Mouse (Mus musculus): ENCODE measurements around the gene Ly6g6d.

Ly6g6d gene

DNA sequence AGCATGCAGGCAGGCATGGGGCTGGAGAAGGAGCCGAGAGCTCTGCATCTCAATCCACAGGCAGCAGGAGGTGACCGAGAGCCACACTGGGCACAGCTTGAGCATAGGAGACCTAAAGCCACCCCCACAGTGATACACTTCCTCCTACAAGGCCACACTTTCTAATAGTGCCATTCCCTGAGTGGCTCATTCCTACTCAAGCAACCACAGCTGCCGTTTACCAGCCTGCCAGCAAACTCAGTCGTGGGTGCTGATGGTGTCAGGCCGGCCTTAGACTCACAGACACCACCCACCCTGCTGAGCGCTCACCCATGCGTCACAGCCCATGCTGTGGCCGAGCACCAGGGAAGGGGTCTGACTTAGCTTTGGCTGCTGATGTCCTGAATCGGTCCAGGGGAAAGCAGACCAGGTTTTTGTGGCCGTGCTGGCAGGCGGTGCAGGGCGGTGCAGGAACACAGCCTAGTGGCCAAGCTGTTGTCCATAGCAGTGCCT is 19.3 kb upstream of the Ly6g6d start:
- DNase-seq (ENCODE audit: low spot score), result no peak

GRCm38 (mm10) chr17:35096597-35096996 is 18.7 kb upstream of the Ly6g6d start:
- DNase-seq (ENCODE audit: low spot score), result no peak

- no peak for DNase-seq (ENCODE audit: low spot score)
Observed at GRCm38 (mm10) chr17:35094475-35095365, 16.9 kb upstream of the Ly6g6d start.

DNA sequence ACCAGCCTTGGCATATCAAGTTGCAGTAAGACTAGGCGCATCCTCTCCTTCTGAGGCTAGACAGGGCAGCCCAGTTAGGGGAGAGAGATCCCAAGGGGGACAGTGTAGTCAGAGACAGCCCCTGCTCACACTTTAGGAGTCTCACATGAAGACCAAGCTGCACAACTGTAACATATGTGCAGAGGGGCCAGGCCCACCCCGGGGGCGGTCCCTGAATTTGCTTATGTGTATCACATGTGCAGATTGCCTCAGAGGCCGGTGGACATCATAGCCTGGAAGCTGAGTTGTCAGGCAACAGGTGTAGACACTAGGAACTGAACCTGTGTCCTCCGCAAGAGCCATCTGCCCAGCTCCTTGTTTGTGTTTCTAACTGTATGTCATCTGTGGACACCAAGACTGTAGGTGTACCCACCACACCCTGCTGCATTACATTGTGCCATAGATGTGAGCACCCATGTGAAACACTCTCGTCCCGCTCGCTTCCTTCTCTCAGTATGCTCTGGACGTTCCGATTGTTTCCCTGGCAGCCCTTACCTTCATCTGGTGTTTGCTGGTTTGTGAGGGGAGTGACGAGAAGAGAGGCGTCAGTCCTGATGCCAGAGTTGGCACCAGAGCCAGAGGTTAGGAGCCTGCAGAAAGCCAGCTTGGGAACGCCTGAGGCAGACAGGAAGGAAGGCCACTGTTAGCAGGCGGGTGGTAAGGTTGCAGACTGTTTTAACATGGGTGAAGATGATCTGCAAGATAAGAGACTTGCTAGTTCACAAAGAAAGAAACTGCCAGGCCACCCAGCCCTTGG is 14.7 kb upstream of the Ly6g6d start:
- DNase-seq (ENCODE audit: low spot score), result no peak

DNA sequence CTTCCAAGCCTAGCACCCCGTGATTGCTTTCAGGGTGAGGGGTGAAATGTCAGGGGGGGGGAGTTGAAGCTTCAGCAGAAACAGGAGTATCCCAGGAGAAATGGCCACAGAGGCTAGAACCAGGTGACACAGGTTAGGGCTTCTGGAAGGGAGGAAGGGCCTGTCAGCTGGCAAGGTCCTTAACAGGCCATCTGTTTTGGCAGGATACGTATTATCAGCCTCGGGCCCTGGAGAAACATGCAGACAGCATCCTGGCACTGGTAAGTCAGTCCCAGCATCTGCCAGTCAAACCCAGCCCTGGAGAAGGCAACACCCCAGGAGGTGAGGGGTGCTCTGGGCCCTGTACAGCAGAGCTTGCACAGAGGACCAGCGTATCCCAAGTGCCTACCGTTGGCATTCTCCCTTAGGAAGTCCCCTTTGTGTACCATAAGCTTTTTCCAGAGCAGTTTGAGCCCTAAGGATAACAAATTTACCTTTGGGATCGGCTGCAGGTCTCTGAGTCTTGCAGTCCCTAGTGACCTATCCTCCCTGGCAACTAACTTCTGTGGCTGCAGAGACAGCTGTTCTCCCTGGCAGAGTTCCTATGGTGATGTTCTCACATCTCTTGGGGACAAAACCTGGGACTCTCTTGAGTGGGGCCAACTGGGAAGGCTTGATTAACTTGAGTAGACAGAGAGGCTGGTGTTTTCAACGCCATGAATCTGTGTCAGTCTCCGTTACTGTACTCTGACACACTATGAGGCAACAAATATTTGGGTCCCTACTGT is 12.5 kb upstream of the Ly6g6d start:
- DNase-seq (ENCODE audit: low spot score), result peak; percentile 61

- peak; percentile 93 for DNase-seq (ENCODE audit: low spot score)
Observed at GRCm38 (mm10) chr17:35088825-35089644, 11.2 kb upstream of the Ly6g6d start, which contains the start of gene Abhd16a. Gene Abhd16a, plus strand, starts transcription at chr17:35089263.

GRCm38 (mm10) chr17:35088151-35088550 is 10.3 kb upstream of the Ly6g6d start:
- DNase-seq (ENCODE audit: low spot score), result no peak

GRCm38 (mm10) chr17:35085208-35085865 is 7.5 kb upstream of the Ly6g6d start, which contains the start of gene Ly6g6f:
Gene Ly6g6f, minus strand, starts transcription at chr17:35085610.
- DNase-seq (ENCODE audit: low spot score), result no peak

GRCm38 (mm10) chr17:35083929-35084497 is 6.1 kb upstream of the Ly6g6d start:
- DNase-seq (ENCODE audit: low spot score), result no peak

DNA sequence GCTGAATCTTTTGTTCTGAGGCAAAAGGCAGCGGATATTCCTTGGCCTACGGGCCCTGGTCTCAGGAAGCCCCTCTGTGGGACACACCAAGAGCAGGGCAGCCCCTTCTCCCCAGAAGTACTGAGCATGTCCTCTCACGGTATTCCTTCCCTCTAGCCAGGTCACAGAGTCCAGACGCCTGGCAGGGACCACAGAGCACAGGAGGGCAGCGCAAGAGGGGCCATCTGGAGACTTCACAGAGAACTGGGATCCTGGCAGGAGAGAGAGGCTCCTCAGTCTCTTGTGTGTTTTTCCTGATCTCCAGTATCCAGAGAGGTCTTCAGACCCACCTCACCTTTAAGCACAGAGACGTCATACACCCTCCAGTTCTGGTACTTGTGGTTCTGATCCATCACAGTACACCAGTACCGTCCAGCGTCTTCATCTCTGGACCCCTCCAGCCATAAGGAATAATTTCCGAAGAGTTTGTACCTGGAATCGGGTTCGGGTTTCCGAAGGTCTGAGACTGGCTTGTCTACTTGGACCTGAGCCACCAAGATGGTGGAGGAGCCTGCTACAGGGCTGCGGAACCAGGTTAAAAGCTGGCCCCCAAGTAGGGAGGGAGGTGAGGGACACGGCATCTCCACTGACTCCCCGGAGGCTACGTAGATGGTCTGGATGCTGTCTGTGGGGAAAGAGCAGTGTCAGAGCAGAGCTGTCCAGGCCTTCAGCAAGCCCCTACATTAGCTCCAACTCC is 5.1 kb upstream of the Ly6g6d start:
- no peak for DNase-seq (ENCODE audit: low spot score)

- no peak for DNase-seq (ENCODE audit: low spot score)
Observed at GRCm38 (mm10) chr17:35080710-35081109, 2.8 kb upstream of the Ly6g6d start.

- no peak for DNase-seq (ENCODE audit: low spot score)
Observed at GRCm38 (mm10) chr17:35080248-35080647, 2.4 kb upstream of the Ly6g6d start.

DNA sequence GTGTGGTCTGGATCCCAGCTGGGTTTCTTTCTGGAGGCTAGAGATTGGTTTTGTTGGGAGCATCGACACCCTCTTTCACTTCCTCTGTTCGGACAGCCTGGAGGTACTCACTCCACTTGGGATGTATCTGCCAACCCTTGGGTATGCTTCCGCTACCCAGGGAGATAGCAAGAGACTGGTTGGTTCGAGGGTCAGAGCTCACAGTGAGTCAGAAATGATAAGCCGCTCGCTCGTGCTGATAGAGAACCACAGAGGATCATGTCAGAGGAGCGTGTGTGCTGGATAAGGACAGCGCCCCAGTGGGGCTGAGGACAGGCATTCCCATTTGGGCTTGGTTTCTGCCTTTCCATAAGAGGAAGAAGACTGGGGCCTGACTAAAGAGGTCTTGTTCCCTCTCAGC is 1.9 kb upstream of the Ly6g6d start:
- peak; percentile 50 for DNase-seq (ENCODE audit: low spot score)

- no peak for DNase-seq (ENCODE audit: low spot score)
Observed at GRCm38 (mm10) chr17:35077285-35077684, 580 bp downstream of the Ly6g6d start.

GRCm38 (mm10) chr17:35076507-35077176 is 1.2 kb downstream of the Ly6g6d start, which contains the start of gene Ly6g6e:
Gene Ly6g6e, plus strand, starts transcription at chr17:35076902.
- DNase-seq (ENCODE audit: low spot score), result no peak

DNA sequence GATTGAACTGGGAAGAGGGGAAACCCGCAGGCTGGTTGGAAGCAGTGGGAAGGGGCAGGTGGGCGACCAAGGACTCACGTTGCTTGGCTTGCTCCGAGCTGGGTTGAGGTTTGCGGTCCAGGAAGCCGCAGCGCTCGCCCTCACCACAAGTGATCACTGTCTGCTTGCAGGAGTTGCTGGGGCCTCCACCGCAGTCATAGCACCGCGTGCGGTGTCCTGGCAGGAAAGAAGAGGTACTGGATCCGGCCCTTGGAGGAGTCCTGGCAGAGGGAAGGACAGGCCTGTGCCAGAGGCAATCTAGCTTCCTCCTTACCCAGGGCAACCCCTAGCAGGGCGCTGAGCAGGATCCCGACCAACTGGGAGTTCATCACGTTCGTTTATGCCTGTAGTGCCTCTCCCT is 3.8 kb downstream of the Ly6g6d start:
- DNase-seq (ENCODE audit: low spot score), result no peak

DNA sequence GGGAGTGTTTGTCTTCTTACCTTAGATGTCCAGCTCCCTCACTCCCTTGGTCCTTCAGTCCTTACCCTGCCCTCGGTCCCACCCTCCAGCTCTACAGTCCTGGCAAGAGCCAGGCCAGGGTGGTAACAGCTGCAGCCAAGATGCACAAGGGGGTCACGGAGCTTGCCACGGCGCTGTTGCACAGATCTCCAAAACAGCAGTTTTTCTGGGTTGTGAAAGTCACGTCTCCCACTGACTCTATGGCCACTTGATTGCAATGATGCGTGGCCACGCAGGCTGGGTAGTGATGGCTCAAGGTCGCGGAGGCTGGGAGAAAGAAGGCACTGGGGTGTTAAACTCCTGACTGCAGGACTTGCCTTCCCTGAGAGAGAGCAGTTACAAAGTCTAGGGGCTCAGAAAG is 6.4 kb downstream of the Ly6g6d start:
- DNase-seq (ENCODE audit: low spot score), result no peak

- no peak for DNase-seq (ENCODE audit: low spot score)
Observed at GRCm38 (mm10) chr17:35070556-35071229, 7.2 kb downstream of the Ly6g6d start.
